Mouse (Mus musculus): ENCODE data around the gene Cbx3. TPM values are rescaled to one million over a fixed set of nuclear protein-coding genes. Genes with fewer than 3 reads are reported as not detected.
"Not testable (repeated sequence)": the region's sequence is repeated elsewhere in the genome, so short reads cannot be mapped to it uniquely, and the experiment has no call there.

The Cbx3 gene
- polyA plus RNA-seq, 2 experiments from 2014 or later: 577 to 675 TPM

DNA sequence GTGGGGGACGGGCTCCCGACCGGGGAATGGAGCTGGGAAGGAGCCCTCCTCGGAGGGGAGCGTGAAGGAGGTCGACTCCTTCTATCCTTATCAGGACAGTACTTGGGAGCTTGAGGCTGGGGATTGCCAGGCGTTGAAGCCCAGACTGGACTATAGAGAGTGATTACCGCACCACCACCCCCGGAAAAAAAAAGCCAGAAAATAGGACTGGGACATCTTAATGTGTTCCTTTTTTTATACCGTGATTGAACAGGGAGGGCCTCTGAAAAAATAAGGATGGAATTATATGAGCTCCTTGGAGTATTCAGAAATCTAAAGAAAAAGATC lies 982 bp downstream of the Cbx3 start:
- no peak for ATAC-seq

DNA sequence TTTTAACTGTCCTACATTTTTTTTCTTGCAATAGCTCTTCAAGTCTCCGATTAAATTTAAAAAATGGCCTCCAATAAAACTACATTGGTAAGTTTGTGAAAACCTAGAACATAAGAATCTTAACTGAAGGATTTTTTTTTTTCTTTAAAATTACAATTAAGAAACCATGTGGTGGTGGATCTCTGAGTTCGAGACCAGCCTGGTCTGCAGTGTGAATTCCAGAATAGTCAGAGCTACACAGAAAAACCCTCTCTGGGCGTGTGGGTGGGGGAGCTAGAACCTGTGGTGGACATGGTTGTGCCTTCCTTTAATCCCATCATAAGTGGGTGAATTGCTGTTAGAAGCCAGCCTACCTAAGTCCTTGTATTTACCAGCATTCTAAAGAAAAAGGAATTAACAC lies 1.6 kb downstream of the Cbx3 start:
- ATAC-seq: no peak

DNA sequence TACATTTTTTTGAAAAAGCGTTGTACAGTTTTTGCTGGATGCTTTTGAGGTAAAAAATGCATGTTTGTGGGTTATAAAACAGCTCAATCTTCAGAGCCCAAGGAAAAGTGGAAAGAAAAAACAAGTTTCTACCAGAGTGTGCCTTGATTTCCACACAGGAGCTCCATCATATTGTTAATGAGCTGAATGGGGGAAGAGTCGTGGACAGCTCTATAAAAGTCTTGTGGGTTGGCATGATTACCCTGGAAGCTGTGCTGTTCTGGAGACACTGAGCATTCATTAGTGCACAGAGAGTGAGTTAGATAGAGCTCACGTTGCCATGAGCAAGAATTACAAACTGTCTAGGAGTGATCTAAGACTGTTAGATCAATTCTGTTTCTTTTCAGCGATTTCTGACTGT lies 2.1 kb downstream of the Cbx3 start:
- ATAC-seq: no peak

GRCm38 (mm10) chr6:51479136-51479731 lies 9.1 kb downstream of the Cbx3 start:
- ATAC-seq: no peak

DNA sequence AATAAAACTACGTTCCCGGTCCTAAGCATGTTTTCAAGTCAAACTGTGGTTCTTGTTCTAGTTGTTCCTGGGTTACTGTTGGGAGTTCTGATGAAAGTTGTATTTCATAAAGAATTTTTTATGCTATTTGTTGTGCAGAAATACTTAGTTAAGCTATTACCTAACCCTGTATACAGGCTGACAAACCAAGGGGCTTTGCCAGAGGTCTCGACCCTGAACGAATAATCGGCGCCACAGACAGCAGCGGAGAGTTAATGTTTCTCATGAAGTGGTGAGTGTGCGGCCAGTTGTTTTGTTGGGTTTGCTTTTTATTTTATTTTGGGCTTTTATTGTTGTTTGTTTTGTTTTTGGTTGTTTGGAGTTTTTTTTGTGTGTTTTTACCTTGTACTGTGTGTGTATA lies 11.4 kb downstream of the Cbx3 start:
- no peak for ATAC-seq

- no peak for ATAC-seq
Observed at GRCm38 (mm10) chr6:51483861-51484260, 13.7 kb downstream of the Cbx3 start.

DNA sequence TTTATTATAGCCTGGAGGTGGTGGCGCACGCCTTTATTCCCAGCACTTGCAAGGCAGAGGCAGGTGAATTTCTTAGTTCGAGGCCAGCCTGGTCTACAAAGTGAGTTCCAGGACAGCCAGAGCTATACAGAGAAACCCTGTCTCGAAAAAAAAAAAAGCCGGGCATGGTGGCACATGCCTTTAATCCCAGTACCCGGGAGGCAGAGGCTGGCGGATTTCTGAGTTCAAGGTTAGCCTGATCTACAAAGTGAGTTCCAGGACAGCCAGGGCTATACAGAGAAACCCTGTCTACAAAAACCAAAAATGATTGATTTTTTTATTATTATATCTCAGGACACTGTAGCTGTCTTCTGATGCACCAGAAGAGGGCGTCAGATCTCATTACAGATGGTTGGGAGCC lies 14.4 kb downstream of the Cbx3 start:
- not testable (repeated sequence) for ATAC-seq

GRCm38 (mm10) chr6:51485646-51486045 lies 15.5 kb downstream of the Cbx3 start:
- ATAC-seq: no peak

DNA sequence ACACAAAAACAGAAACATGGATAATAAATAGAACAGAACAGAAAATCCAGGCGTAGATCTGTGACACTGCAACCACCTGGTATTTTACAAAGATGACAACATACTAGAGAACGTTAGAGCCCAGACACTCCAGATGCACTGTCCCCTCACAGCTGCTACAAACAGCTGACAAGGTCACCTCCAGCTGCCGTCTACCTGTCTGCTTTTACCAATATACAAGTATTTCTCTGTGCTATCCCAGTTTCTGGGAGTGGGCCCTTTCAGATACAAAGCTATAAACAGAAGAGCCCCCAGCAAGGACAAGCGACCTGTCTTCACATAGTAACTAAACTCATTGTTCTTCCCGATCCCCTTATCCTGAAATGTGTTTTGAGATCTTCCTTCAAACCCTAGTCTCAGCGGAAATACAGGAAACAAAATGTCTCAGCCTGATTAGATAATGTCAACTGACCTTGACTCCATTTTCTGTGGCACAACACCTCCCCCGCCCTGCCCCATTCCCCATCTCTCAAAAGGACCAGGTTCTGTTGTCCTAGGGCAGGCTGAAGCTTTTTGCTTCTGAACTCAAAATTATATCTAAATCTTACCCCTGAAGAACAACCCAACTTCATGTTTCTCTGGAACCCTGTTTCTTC lies 16.0 kb downstream of the Cbx3 start:
- ATAC-seq: no peak

GRCm38 (mm10) chr6:51486731-51487130 lies 16.6 kb downstream of the Cbx3 start:
- no peak for ATAC-seq

GRCm38 (mm10) chr6:51489787-51490186 lies 19.6 kb downstream of the Cbx3 start:
- ATAC-seq: no peak

- ATAC-seq: no peak
Observed at GRCm38 (mm10) chr6:51497321-51498111, 27.4 kb downstream of the Cbx3 start.

DNA sequence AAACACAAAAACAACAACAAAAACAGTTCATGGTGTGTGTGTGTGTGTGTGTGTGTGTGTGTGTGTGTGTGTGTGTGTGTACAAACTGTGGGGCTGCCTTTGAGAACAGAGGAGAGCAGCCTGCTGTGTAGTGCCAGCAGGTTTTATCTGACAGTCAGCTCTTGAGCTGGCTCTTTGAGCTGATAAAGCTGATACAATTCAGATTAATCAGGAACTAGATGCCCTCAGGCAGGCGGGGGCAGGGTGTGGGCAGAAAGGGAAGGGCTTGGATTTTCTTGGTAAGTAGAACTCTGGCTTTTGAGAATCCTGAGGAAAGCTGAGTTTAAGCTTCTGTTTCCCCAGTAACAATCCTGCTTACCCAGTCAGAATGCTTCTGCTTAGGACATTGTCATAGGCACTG lies 35.5 kb downstream of the Cbx3 start:
- ATAC-seq: no peak

DNA sequence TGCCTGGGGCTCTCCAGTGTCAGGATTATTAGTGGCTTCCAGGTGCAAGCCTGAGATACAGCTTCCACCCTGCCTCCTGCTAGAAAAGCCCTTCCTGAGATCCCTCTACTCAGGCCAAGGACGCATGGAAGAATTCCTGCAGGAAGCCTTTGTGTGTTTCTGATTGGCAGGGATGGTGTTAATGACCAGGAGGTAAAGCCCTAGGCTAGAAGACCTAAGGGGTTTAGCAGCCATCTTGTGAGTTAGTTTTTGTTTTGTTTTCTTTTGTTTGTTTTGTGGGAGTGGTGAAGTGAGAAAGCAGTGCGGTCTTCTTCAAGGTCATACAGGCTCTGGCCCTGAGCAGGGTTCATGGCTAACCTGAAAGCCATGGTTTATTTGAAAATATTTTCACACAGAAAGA lies 37.4 kb downstream of the Cbx3 start:
- ATAC-seq: no peak

- peak; percentile 91 for ATAC-seq
Observed at GRCm38 (mm10) chr6:51508750-51509648, 38.8 kb downstream of the Cbx3 start.

DNA sequence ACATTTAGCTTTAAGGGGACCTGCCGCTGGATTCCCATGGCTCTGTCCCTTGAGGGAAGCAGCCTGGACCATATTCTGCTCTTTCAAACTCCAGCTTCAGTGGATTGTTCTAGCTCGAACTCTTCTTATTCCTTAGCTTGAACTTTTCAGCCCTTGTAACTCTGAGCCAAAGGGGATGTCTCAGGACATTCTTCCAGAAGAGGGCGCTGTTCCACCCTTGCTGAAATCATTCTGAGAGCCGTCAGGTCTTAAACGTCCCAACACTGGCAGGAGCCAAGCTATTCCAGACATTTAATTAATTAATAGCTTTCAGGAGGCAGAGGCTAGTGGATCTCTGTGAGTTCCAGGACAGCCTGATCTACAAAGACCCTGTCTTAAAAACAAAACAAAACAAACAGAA lies 39.9 kb downstream of the Cbx3 start:
- ATAC-seq: peak; percentile 65

DNA sequence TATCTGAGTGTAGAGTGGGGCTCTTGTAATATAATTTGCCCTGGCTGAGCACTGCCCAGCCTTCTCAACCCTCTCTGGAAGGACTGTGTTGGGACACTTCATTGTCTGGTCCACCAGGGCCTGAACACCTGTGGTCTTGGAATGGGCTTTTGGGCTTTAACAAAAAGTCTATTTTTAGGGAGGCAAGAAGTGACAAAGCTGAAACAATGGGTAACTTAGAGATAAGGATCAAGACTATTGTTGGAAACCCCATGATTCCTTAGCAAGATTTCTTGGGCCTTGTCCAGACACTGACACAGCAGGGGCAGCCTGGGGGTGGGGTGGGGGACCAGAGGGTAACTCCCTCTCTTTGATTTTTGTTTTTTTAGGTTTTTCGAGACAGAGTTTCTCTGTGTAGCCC lies 40.8 kb downstream of the Cbx3 start:
- no peak for ATAC-seq

GRCm38 (mm10) chr6:51513745-51514144 lies 43.6 kb downstream of the Cbx3 start:
- ATAC-seq: no peak

DNA sequence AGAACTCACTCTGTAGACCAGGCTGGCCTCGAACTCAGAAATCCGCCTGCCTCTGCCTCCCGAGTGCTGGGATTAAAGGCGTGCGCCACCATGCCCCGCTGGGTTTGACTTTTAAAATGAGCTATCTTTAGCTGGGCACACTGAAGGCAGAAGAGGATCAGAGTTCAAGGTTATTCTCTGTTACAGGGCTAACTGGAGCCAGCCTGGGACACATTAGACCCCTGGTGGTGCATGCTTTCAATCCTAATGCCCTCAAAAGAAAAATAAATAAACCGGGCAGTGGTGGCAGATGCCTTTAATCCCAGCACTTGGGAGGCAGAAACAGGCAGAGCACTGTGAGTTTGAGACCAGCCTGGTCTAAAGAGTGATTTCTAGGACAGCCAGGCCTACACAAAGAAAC lies 44.7 kb downstream of the Cbx3 start:
- no peak for ATAC-seq

- ATAC-seq: no peak
Observed at GRCm38 (mm10) chr6:51523310-51523709, 53.1 kb downstream of the Cbx3 start.

GRCm38 (mm10) chr6:51523807-51524320 lies 53.7 kb downstream of the Cbx3 start, which contains the start of gene Snx10:
TSS of gene Snx10 (plus strand) at chr6:51523901.
- peak; percentile 61 for ATAC-seq

DNA sequence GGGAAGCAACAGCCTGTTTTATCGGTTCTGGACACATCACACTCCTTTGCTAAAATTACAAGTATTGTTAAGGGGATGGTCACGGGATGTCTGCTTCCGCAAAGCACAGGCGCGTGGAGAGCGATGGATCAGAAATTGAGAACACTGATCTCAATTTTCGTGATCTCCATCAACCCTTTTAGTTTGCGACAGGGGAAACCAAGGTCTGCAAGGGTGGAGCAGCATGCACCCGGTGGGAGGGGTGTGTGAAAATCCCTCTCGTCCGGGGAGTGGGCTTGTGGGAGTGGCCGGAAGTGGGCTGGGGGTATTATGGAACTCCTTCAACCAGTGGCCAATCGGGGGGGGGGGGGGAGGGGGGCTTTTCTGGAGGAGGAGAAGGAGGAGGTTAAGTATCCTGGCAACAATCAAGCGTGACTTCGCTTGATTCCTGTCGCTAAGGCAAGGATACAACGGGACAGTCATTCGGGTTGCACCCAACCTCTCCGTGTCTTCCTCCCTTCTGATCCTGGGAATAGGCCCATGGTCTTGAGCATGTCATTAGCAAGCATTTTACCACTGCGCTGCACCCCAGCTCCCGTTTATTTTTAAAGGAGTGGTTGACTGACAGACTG lies 54.3 kb downstream of the Cbx3 start:
- peak; percentile 53 for ATAC-seq
